Mouse (Mus musculus): ENCODE measurements around the gene Tmem253.

GRCm38 (mm10) chr14:51983251-51983650, 32.2 kb upstream of the Tmem253 start:
- TF ChIP-seq CTCF (IDR thresholded peaks at IDR 0.05; ENCODE audit: extremely low read depth, insufficient read depth, insufficient read length, insufficient replicate concordance) (no peak), POLR2A (IDR thresholded peaks at IDR 0.05; ENCODE audit: low read depth, low read length) (no peak)
